Mouse (Mus musculus) limb, embryonic 15.5 days (tissue): ENCODE data around the gene Arfgap3. TPM values are rescaled to one million over a fixed set of nuclear protein-coding genes. Genes with fewer than 3 reads are reported as not detected.
A peak's percentile ranks its signal among the peaks of the same experiment; 100 is the strongest.
"Not testable (repeated sequence)": the region's sequence is repeated elsewhere in the genome, so short reads cannot be mapped to it uniquely, and the experiment has no call there.

Experiments used
- ATAC-seq: fragments of 200-750 bp; cut with Nextera tagmentation; 2 replicates; pipeline ENCODE4 v1.8.0; 2017; ENCODE audit warnings: low read depth, moderate TSS enrichment; ENCODE audit not compliant: insufficient number of reproducible peaks, low FRiP score, low TSS enrichment
- H3K27ac ChIP-seq: fragments of 300-500 bp; sonication (generic); 2 replicates; pipeline ENCODE4 v1.5.1; 2015; ENCODE audit warnings: moderate library complexity, mild to moderate bottlenecking, inconsistent platforms
- H3K27me3 ChIP-seq: fragments of 300-500 bp; sonication (generic); 2 replicates; pipeline ENCODE4 v1.6.1; 2015; ENCODE audit warnings: inconsistent platforms
- H3K36me3 ChIP-seq: fragments of 300-500 bp; sonication (generic); 2 replicates; pipeline ENCODE4 v1.6.1; 2015; ENCODE audit warnings: inconsistent platforms
- H3K4me1 ChIP-seq: fragments of 300-500 bp; sonication (generic); 2 replicates; pipeline ENCODE4 v1.6.1; 2015; ENCODE audit warnings: inconsistent platforms
- H3K4me2 ChIP-seq: fragments of 300-500 bp; sonication (generic); 2 replicates; pipeline ENCODE4 v1.6.1; 2015; ENCODE audit warnings: mild to moderate bottlenecking, inconsistent platforms
- H3K4me3 ChIP-seq: fragments of 300-500 bp; sonication (generic); 2 replicates; pipeline ENCODE4 v1.5.1; 2015; ENCODE audit warnings: mild to moderate bottlenecking, inconsistent platforms
- H3K9ac ChIP-seq: fragments of 300-500 bp; sonication (generic); 2 replicates; pipeline ENCODE4 v1.6.1; 2015; ENCODE audit warnings: inconsistent platforms
- H3K9me3 ChIP-seq: fragments of 300-500 bp; sonication (generic); 2 replicates; pipeline ENCODE4 v1.6.1; 2016; ENCODE audit warnings: inconsistent platforms
- WGBS: fragments of 180-500 bp; shearing (Covaris S2); methylation state at CpG from one replicate; pipeline ENCODE4 v1.1.7; 2015; 5-methylcytosine and 5-hydroxymethylcytosine counted together
- polyA plus RNA-seq: library from polyadenylated mRNA; unstranded; fragments of >200 nt; fragmentation: Nextera tagmentation; extraction: Ambion mirVana; gene quantifications from 2 replicates; pipeline ENCODE4 v1.2.1, GENCODE M21; 2015

The Arfgap3 gene
- polyA plus RNA-seq, 1 experiment from 2014 or later: 60.8 TPM

GRCm38 (mm10) chr15:83292261-83293056 lies 57.6 kb downstream of the Arfgap3 start:
- Histone ChIP-seq H3K27ac (no peak overlapping the region), H3K4me3 (no peak overlapping the region), H3K36me3 (peaks cover 3% of the 10 kb centered on the region; the same call in 1 of the 2 replicates), H3K27me3 (no peaks in the 10 kb centered on the region), H3K9ac (no peak overlapping the region), H3K4me1 (peaks cover 40% of the 10 kb centered on the region), H3K4me2 (no peak overlapping the region), H3K9me3 (no peaks in the 10 kb centered on the region)
- no peak for ATAC-seq
- WGBS: 76% methylated on average over 13 of the region's 13 CpGs

- no peaks in the 10 kb centered on the region for H3K36me3 ChIP-seq
- no peaks in the 10 kb centered on the region for H3K9me3 ChIP-seq
- H3K9ac ChIP-seq: no peak overlapping the region
- WGBS: 83% methylated on average over 2 of the region's 2 CpGs
- no peaks in the 10 kb centered on the region for H3K27me3 ChIP-seq
- H3K4me3 ChIP-seq: no peak overlapping the region
- no peak overlapping the region for H3K4me2 ChIP-seq
- no peak overlapping the region for H3K27ac ChIP-seq
- H3K4me1 ChIP-seq: peaks cover 31% of the 10 kb centered on the region
- ATAC-seq: no peak
Measured at GRCm38 (mm10) chr15:83290899-83291298, 59.1 kb downstream of the Arfgap3 start.

- Histone ChIP-seq H3K4me1 (no peaks in the 10 kb centered on the region), H3K4me3 (no peak overlapping the region), H3K9ac (no peak overlapping the region), H3K36me3 (no peaks in the 10 kb centered on the region), H3K9me3 (no peaks in the 10 kb centered on the region), H3K27me3 (no peaks in the 10 kb centered on the region), H3K4me2 (no peak overlapping the region), H3K27ac (no peak overlapping the region)
- no peak for ATAC-seq
- WGBS: 76% methylated on average over 8 of the region's 8 CpGs
Measured at GRCm38 (mm10) chr15:83284828-83285227, 65.2 kb downstream of the Arfgap3 start.

GRCm38 (mm10) chr15:83282397-83282796 lies 67.7 kb downstream of the Arfgap3 start:
- Histone ChIP-seq H3K9me3 (no peaks in the 10 kb centered on the region), H3K27me3 (no peaks in the 10 kb centered on the region), H3K4me3 (no peak overlapping the region), H3K4me1 (no peaks in the 10 kb centered on the region), H3K36me3 (no peaks in the 10 kb centered on the region), H3K27ac (no peak overlapping the region), H3K9ac (no peak overlapping the region), H3K4me2 (no peak overlapping the region)
- 67% methylated on average over 5 of the region's 5 CpGs for WGBS
- no peak for ATAC-seq

GRCm38 (mm10) chr15:83281303-83281702 lies 68.7 kb downstream of the Arfgap3 start:
- WGBS: 62% methylated on average over 11 of the region's 11 CpGs
- ATAC-seq: no peak
- no peaks in the 10 kb centered on the region for H3K27me3 ChIP-seq

GRCm38 (mm10) chr15:83278579-83278978 lies 71.5 kb downstream of the Arfgap3 start:
- Histone ChIP-seq H3K36me3 (no peaks in the 10 kb centered on the region), H3K9me3 (no peaks in the 10 kb centered on the region), H3K27ac (no peak overlapping the region), H3K4me1 (no peaks in the 10 kb centered on the region), H3K9ac (no peak overlapping the region), H3K4me3 (no peak overlapping the region), H3K27me3 (no peaks in the 10 kb centered on the region), H3K4me2 (no peak overlapping the region)
- ATAC-seq: no peak
- WGBS: 77% methylated on average over 5 of the region's 5 CpGs

More at GRCm38 (mm10) chr15:83281303-83281702, 68.7 kb downstream of the Arfgap3 start:
- H3K27ac ChIP-seq: peak overlapping the region; percentile 22; the same call in 1 of the 2 replicates
- H3K9me3 ChIP-seq: no peaks in the 10 kb centered on the region
- H3K36me3 ChIP-seq: no peaks in the 10 kb centered on the region
- H3K4me2 ChIP-seq: no peak overlapping the region
- H3K4me3 ChIP-seq: no peak overlapping the region
- no peak overlapping the region for H3K9ac ChIP-seq
- no peaks in the 10 kb centered on the region for H3K4me1 ChIP-seq

- no peak overlapping the region for H3K4me3 ChIP-seq
- no peaks in the 10 kb centered on the region for H3K36me3 ChIP-seq
- no peak for ATAC-seq
- no peak overlapping the region for H3K4me2 ChIP-seq
- no peak overlapping the region for H3K27ac ChIP-seq
- 80% methylated on average over 4 of the region's 4 CpGs for WGBS
- no peak overlapping the region for H3K9ac ChIP-seq
- H3K9me3 ChIP-seq: no peaks in the 10 kb centered on the region
- no peaks in the 10 kb centered on the region for H3K4me1 ChIP-seq
- no peaks in the 10 kb centered on the region for H3K27me3 ChIP-seq
Measured at GRCm38 (mm10) chr15:83277451-83277850, 72.6 kb downstream of the Arfgap3 start.

- not testable (repeated sequence) for H3K4me1 ChIP-seq, H3K9ac ChIP-seq, H3K36me3 ChIP-seq, H3K4me2 ChIP-seq, H3K4me3 ChIP-seq, H3K9me3 ChIP-seq, ATAC-seq, H3K27me3 ChIP-seq, H3K27ac ChIP-seq
Measured at GRCm38 (mm10) chr15:83274237-83274636, 75.8 kb downstream of the Arfgap3 start.

GRCm38 (mm10) chr15:83273017-83273416 lies 77.0 kb downstream of the Arfgap3 start:
- no peak overlapping the region for H3K4me2 ChIP-seq
- H3K9me3 ChIP-seq: no peaks in the 10 kb centered on the region
- ATAC-seq: no peak
- H3K27me3 ChIP-seq: no peaks in the 10 kb centered on the region
- H3K4me3 ChIP-seq: no peak overlapping the region
- WGBS: 89% methylated on average over 2 of the region's 2 CpGs
- no peaks in the 10 kb centered on the region for H3K36me3 ChIP-seq
- no peak overlapping the region for H3K9ac ChIP-seq
- H3K4me1 ChIP-seq: 0 out of 2 replicates have a peak, but pooled peaks cover 3% of the 10 kb centered on the region
- no peak overlapping the region for H3K27ac ChIP-seq

GRCm38 (mm10) chr15:83271221-83271620 lies 78.8 kb downstream of the Arfgap3 start:
- 19% methylated on average over 9 of the region's 9 CpGs for WGBS
- not testable (repeated sequence) for ATAC-seq, H3K9me3 ChIP-seq, H3K4me3 ChIP-seq, H3K9ac ChIP-seq, H3K4me1 ChIP-seq, H3K27me3 ChIP-seq, H3K4me2 ChIP-seq, H3K36me3 ChIP-seq, H3K27ac ChIP-seq

GRCm38 (mm10) chr15:83269985-83270384 lies 80.1 kb downstream of the Arfgap3 start:
- not testable (repeated sequence) for H3K4me1 ChIP-seq, H3K9ac ChIP-seq, H3K36me3 ChIP-seq, H3K4me3 ChIP-seq, H3K9me3 ChIP-seq, H3K4me2 ChIP-seq, ATAC-seq, H3K27me3 ChIP-seq, H3K27ac ChIP-seq
- 87% methylated on average over 6 of the region's 6 CpGs for WGBS

- ATAC-seq, H3K36me3 ChIP-seq, H3K4me2 ChIP-seq, H3K4me3 ChIP-seq, H3K27ac ChIP-seq, H3K4me1 ChIP-seq, H3K27me3 ChIP-seq, H3K9me3 ChIP-seq, H3K9ac ChIP-seq: not testable (repeated sequence)
- WGBS: 30% methylated on average over 7 of the region's 7 CpGs
Measured at GRCm38 (mm10) chr15:83268428-83268827, 81.6 kb downstream of the Arfgap3 start.
